Mouse (Mus musculus) c-Kit-positive CD71-positive TER-119-positive erythroid progenitor cells, embryonic 14.5 days (primary cell): ENCODE results near the gene Jph2.
A peak's percentile ranks its signal among the peaks of the same experiment; 100 is the strongest.

ENCODE experiments used
- DNase-seq: peaks from one replicate; pipeline ENCODE4 v3.0.0-alpha.2; 2013; ENCODE audit warnings: low spot score

The Jph2 gene

DNA sequence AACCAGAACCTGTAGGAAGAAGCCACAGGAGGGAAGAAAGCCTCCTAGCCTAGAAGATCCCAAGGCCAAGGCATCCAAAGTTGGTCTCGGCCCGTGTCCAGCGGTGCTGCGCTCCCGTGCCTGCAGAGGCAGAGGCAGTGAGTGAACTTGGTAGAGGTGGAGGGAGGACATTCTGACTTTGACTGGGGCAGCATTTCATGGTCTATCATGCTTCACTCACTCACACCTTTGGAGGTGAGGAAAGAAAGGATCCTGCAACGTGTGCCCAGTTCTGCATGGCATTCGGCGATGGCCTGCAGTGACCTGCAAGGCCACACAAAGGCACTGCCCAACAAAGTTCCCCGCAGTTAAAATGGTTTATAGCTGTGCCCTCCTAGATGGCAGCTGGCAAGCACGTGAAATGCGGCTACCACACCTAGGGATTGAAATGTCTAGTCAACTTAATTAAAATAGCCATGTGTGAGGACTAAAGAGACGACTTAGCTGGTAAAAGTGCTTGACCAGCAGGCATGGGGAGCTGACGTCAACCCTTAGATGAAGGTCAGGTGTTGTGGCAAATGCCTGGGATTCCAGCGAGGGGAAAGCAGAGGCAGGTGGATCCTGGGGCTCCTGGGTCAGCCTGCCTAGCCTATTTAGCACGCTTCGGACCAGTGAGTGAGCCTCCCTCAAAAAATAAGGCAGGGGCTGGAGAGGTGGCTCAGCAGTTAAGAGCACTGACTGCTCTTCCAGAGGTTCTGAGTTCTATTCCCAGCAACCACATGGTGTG is 36.8 kb downstream of the Jph2 start:
- no peak for DNase-seq

DNA sequence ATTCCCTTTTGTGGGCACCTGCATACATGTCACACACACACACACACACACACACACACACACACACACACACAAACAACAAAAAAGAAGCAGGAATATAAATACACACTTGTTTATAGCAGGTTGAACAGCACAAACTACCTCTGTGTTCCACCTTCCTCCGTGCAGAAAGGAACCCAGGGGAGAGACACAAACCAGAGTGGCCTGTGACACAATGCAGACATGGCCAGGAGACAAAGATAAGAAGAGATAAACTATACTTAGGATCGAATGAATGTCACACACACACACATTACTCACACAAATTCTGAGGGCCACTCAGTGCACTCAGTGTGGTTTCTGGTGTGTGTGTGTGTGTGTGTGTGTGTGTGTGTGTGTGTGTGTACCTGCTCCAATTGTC is 38.5 kb downstream of the Jph2 start:
- DNase-seq, result no peak

DNA sequence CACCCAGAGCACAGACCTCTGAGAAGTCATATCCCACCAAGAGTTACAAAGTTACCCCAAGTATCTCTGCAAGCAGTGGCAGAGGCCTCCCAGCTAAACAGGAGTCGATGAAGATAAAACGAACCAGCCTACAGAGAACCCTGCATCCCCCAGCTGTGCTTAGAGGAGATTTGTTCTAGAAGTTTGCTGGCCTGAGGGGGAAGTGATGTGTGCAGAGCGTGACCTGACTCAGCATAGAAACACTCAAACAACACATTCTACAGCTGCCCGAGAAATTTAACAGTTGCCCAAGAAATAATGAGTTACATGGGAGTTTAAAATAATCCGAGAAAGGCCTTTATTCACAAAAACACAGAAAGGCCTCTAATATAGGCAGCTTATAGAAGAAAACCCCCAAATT is 39.1 kb downstream of the Jph2 start:
- peak; percentile 62 for DNase-seq

DNA sequence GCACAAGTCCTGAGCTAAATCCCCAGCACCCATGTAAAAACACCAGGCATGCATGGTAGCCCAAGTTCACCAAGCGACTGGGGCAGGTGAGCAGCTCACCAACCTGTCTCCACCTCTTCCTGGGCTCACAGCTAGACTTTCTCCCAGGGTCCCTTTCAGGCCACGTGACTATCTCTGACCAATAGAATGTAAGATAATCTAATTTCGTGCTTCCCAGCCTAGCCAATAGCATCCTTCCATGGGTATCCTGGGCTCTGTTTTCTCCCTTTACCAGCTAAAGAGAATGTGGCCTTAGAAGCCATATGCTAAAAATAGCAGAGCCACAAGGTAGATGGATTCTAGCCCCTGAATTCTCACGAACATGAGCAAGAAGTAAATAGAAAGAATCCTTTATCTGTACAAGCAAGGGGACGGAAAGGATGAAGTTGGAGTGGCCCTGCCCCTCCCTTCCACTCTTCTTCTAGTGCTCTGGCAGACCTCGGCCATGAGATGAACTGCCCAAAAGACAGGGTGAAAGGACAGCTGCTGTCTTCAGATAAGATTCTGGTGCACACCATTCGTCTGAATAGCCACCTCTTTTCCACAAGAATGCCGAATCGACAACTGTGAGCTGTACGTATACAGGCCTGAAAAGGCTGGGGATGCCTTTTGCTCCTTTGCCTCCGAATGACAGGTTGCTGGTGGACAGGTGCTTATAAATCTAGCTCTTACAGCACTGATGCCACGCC is 41.5 kb downstream of the Jph2 start:
- peak; percentile 82 for DNase-seq

DNA sequence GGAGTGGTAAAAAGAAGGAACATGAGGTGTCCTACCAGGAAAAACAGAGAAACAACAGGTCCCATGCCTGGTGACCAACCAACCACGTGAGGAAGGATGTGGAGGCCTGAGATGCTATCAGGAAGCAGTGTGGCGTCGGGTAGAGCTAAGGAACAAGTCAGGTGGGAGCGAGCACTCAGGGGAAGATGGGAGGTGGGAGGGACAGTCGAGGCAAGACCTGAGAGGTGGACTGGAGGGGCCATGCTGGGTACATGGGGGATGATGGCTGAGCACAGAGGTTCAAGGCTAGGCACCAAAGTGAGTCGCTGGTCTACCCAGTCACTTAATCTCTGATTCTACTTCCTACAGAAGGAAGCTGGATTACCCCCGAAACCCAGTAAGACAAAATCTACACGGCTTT is 42.1 kb downstream of the Jph2 start:
- no peak for DNase-seq

DNA sequence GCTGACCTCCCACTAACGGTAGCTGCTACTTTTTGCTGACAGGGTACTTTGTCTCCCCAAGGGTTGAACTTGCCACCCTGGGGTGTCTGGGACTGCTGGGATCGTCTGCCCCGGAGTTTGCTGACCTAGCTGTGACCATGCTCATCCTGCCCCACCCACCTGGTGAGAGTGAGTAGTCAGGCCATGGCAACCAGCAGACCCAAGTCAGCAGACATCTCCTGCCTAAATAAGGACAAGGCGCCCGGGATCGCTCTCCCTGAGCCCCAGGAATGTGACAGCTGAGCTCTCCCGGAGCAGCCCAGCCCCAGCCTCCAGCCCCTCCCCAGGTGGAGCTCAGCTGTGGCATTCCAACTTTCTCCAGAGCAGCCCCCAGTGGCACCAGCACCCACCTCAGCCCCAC is 44.1 kb downstream of the Jph2 start:
- DNase-seq, result no peak

DNA sequence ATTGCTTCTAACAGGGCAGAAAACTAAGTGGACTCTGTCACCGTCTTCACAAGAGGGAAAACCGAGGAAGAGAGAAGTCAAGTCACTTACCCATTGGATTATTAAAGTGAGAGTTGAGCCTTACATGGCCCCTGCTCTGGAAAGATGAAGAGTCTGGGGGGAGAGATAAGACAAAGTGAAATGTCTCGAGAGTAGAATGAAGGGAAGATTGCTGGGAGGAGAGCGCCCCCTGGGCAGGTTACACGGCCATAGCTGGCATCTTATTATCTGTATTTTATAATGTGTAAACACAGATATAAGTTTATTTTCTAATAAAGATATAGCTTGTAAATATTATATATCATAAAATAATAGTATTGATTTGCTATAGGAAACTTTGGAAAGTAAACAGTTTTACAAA is 47.4 kb downstream of the Jph2 start:
- DNase-seq, result peak; percentile 67

DNA sequence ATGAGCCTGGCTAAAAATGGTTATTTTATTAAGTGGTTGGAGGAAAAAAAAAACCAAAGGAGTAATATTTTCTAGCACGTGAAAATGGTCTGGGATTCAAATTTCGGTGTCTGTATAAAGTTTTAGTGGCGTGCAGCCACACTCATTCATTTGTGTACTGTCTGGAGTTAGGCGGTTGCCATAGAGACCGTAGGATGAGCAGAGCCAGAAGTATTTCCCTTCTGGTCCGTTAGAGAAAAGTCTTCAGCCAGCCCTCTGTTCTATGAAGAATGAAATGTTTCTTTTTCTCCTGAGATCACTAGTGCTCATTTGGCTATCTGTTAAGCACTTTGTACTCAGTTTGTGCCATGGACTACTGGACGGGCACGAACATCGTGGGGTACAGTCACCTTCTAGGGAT is 48.4 kb downstream of the Jph2 start:
- no peak for DNase-seq

DNA sequence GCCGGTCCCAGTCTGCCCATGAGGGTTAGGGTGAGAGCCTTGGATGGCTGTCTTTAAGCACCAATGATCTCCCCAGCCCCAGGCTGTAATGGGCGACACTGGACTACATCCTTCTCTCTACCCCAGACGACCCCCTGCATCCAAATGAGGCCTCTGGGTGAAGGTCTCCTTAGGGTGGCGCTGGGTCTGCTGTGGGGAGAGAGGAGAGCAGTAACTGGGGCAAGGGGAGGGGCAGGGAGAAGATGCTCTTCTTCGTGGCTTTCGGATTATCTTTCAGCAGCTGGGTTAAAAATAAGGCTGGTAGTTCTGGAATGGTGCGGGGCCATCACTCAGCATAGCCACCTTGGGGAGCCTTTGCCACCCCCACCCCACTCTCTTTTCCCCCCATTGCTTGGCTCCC is 49.1 kb downstream of the Jph2 start:
- DNase-seq, result no peak

DNA sequence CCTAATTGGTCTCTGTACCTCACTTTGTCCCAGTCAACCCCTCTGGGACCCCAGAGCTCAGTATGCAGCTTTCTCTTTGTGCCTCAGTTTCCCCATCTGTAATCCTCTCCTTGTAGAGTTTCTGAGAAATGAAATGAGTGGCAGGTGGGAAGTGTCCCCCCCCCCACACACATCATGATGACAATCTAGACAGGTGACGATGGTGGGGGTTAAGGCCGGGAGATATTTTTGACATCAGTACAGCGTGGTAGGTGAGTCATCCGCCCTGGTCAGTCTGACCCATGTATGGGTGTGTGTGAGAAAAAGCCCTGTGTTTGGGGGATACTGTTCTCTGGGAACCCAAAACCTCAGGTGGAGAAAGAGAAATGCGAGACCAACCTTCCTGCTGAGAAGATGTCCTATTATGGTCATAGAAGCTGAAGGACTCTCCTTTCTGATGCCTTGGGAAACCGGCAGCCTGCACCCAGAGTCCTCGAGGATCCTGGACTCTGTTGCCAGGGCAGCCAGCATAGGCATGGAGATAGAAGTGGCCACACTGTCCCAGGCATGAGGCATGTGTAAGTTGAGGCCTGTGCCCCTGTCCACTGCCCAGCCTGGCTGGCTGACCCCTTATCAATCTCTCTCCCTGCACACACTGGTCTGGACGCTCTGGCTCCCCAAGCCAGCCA is 50.1 kb downstream of the Jph2 start:
- DNase-seq, result no peak

DNA sequence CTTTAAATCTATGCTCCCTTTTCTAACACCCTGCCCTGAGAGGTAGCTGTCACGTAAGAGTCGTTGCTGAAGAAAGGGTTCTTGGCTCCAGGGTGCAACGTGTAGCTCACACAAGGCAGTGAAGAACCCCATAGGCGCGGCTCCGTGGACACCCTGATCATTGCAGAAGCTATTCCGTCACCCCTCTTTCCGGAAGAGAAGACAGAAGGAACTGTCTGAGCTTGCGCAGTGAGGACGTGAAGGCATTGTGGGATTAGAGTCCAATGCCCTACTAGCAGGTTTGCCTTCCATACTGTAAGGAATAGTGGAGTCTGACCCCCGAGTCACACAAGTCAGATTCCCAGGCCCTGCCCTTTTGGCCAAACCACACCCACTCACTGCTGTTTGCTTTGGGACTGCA is 51.3 kb downstream of the Jph2 start:
- no peak for DNase-seq

DNA sequence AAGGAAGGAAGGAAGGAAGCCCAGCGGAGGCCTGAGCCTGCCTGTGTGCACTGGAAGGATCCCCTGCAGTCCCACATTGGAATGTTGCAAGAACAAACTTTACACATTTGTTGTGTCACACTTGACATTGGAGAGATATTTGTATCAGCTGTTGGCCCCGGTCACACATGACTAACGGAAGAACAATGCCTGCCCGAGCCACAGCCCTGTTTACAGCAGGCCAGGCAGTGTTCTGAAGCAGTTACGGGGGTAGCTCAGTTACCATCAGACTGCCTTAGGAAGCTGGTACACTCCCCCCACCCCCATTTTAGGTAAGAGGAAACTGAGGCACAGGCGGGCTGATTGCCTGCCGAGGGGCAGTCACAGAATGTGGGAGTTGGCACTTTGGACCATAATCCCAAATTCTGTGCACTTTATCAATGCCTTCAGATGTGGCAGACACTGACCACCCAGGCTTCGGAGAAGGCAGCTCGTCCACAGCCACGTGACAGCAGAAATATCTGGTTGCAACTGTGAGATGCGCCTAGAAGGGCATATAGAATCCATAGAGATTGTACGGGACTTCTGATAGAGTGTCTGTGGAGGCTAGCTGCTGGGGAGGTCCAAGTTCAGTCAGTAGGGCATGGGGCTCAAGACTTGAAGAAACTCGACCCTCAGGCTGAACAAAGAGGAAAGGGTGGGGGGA is 52.7 kb downstream of the Jph2 start:
- DNase-seq, result no peak

DNA sequence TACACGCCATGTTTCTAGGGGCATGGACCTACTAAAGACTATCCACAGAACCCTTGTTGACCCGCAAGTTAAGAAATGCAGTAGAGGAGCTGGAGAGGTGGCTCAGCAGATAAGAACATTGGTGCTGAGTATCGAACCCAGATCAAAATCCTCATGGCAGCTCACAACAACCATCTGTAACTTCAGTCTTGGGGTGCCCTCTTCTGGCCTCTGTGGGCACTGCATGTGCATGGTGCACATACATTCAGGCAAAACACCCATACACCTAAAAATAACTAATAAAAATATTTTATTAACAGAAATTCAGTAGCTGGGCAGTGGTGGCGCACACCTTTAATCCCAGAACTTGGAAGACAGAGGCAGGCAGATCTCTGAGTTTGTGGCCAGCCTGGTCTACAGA is 54.1 kb downstream of the Jph2 start:
- no peak for DNase-seq

DNA sequence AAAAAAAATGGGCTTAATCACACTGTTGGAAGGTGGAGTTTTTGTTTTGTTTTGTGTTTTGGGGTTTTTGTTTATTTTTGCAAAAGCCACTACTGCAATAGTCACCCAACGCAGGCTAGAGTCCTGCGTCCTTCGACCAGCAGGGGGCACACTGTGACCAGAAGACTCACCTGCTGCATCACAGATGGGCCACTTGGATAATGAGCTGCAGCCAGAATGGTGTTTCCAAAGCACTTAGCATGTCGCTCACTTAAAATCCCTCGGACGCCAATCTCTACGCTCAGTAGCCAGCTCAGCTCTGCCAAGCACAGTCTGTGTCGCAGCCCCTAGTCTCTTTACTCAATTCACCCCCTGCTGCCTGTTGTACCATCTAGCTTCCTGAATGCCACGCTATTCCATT is 57.5 kb downstream of the Jph2 start:
- DNase-seq, result peak; percentile 65

DNA sequence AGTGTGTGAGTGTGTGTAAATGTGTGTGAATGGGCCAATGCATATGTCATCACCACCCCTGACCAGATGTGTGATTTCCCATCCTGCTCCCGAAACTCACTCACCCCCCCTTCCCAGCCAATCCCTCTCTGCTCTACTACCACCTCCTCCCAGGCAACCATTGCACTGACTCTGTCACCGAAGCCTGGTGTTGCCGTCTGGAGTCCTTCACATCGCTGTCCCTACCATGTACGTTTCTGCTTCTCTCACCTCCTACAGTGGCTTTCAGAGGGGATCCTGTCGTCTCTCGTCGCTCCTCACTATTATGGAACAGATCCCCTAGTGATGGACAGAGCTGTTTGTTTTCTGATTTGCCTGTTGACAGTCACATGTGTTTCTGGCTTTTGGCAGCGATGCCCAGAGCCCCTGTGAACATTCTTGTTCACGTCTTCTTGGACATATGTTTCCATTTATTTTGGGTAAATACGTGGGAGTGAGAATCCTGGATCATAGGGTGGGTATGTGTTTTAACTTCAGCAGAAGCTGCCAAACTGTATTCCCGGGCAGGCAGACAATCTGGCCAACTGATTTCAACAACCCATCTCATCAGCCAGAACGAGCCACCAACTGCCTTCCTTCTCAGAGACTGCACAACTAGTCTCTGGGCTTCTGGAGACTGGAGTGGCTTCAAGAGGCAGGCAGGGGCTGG is 65.3 kb downstream of the Jph2 start:
- no peak for DNase-seq

DNA sequence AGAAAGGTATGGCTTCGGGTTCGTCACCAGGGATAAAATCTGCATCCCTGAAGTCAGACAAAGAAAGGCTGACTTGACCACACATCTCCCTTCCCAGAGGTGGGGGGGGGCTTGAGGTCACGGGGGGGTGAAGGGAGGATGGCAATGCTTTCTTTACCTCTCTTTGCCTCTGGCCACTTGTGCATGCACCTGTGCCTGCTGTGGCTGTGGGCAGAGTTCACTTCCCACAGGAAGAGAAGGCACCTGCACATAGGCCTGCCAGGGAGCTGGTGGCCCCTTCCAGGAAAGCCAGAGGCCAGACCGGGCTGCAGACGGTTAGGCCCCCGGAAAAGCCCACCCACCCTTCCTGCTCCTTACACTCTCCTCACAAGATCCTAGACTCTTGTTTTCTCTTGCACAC is 66.4 kb downstream of the Jph2 start:
- no peak for DNase-seq

DNA sequence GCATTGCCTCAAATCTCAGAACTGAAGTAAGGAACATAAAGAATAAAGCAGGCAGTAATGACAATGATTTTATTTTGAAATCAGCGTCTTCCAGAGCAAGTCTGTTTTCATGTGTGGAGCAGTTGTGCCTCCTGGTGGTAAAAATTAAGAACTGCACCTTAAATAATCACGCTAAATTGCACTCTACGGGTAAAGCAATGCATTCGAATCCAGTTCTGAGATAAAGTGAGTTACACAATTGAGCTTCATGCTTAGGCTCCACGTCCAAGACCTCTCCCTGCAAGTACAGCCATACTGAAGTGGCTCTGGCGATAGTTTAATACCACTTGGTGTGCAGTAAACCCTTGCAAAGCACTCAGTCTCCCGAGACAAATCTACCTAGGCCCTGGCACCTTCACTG is 67.1 kb downstream of the Jph2 start:
- peak; percentile 44 for DNase-seq

DNA sequence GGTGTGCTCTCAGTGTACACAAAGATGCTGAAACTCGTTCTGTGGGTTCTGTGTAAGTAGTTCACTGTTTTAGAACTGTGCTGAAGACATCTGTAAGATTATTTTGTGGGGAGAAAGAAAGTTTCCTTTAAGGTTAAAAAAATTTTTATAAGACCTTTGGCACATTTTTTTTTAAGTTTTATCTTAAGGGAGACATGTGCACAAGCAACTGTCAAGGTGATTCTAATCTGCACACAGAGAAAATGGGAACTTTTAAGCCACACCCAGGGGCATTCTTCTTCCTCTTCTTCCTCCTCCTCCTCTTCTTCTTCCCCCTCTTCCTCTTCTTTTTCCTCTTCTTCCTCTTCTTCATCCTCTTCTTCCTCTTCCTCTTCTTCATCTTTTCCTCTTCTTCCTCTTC is 74.6 kb downstream of the Jph2 start:
- DNase-seq, result no peak

DNA sequence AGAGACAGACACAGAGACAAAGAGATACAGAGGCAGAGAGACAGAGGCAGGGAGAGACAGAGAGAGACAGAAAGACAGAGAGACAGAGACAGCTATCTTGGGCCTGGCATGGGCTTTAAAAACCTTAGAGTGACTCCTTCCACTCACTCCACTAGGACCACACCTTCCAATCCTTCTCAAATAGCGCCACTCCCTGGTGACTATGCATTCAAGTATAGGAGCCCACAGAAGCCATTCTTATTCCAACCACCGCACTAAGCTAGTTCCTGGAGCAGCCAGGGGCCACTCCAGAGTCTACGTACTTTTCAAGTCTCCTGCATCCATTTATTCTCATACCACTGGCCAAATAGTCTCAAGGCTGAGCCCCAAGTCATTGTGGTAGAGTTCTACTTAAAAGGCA is 79.0 kb downstream of the Jph2 start:
- no peak for DNase-seq

DNA sequence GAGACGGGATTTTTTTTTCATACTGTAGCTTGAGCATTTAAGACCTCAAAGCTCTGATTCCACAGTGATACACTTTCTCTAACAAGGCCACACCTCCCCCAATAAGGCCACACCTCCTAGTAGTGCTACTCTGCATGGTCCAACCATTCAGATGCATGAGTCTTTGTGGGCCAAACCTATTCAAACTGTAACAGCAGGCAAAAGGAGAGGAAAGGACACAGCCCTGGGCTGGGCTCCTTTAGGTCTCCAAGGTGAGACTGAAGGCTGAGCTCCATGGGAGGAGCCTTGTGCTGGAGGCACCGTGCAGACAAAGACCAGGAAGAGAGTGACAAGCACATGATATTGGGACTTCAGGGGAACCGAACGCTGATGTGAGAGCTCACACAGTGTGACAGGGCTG is 80.5 kb downstream of the Jph2 start:
- DNase-seq, result no peak

DNA sequence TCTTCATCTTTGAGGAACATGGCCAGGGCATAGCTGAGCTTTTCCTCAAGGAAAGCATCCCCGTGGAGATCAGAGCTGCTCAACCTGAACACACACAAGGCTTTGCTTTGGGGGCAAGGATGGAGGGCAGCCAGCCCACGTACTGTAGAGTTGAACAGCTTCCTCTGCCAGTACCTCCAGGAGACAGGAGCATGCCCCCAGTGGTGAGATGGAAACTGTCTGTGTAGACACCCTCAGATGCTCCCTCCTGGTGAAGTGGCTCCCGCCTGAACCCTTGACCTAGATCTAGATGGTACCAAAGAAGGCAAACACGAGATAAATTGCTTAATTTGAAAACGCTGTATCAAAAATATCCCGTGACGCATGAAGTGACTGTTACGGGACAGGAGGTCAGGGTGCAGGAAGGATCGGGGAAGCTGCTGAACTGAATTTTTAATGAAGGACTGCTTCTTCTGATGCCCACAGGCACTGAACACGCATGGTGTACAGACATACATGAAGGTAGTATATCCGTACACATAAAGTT is 87.6 kb downstream of the Jph2 start:
- no peak for DNase-seq

DNA sequence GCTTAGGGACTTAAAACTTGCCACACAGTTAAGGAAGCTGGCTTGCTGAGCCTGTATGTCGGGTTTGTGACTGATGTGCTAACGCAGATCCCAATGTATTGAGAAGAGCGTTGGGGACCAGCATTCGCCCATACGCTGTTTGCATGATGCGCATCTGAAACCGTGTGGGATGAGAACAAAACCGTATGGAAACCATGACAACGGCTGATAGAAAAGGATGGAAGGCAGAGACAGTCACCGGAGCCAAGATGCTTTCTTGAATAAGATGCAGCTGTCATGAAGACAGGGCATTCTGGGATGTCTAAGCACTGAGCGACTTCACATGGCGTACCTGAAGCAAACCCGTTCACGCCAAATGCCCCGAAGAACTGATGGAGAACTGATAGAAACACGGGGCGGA is 88.4 kb downstream of the Jph2 start:
- DNase-seq, result no peak
